Mouse (Mus musculus) embryonic facial prominence, embryonic 14.5 days (tissue): ENCODE measurements around the gene Robo3. TPM values are rescaled to one million over a fixed set of nuclear protein-coding genes. Genes with fewer than 3 reads are reported as not detected.

Experiments used
- ATAC-seq: fragments of 200-750 bp; cut with Nextera tagmentation; 2 replicates; pipeline ENCODE4 v1.8.0; 2017; ENCODE audit warnings: low read depth, moderate number of reproducible peaks, moderate TSS enrichment
- DNase-seq: peaks from one replicate; pipeline ENCODE4 v3.0.0-alpha.2; 2015; ENCODE audit warnings: low spot score
- H3K27ac ChIP-seq: fragments of 300-500 bp; sonication (generic); replicated peaks from 2 replicates; pipeline ENCODE4 v1.5.1; 2014; ENCODE audit warnings: low read depth, mild to moderate bottlenecking, low read length, moderate library complexity
- H3K27me3 ChIP-seq: fragments of 300-500 bp; sonication (generic); replicated peaks from 2 replicates; pipeline ENCODE4 v1.6.1; 2014; ENCODE audit warnings: low read length; ENCODE audit not compliant: control insufficient read depth, insufficient read depth
- H3K36me3 ChIP-seq: fragments of 300-500 bp; sonication (generic); 2 replicates; pipeline ENCODE4 v1.6.1; 2014; ENCODE audit warnings: low read length, mixed read lengths; ENCODE audit not compliant: control insufficient read depth, insufficient read depth
- H3K4me1 ChIP-seq: fragments of 300-500 bp; sonication (generic); 2 replicates; pipeline ENCODE4 v1.6.1; 2014; ENCODE audit warnings: antibody characterized with exemption, low read length; ENCODE audit not compliant: control insufficient read depth, insufficient read depth
- H3K4me2 ChIP-seq: fragments of 300-500 bp; sonication (generic); 2 replicates; pipeline ENCODE4 v1.6.1; 2014; ENCODE audit warnings: low read depth, mild to moderate bottlenecking, low read length, moderate library complexity, mixed read lengths
- H3K4me3 ChIP-seq: fragments of 300-500 bp; sonication (generic); 2 replicates; pipeline ENCODE4 v1.5.1; 2014; ENCODE audit warnings: low read depth, mild to moderate bottlenecking, low read length
- H3K9ac ChIP-seq: fragments of 300-500 bp; sonication (generic); 2 replicates; pipeline ENCODE4 v1.6.1; 2014; ENCODE audit warnings: low read depth, mild to moderate bottlenecking, low read length, moderate library complexity, mixed read lengths
- H3K9me3 ChIP-seq: fragments of 300-500 bp; sonication (generic); 2 replicates; pipeline ENCODE4 v1.6.1; 2016; ENCODE audit warnings: low read length; ENCODE audit not compliant: control insufficient read depth
- WGBS: fragments of 180-500 bp; shearing (Covaris S2); extraction: QIAGEN DNeasy Blood & Tissue Kit; methylation state at CpG from one replicate; pipeline ENCODE4 v1.1.7; 2014; 5-methylcytosine and 5-hydroxymethylcytosine counted together
- polyA plus RNA-seq: library from polyadenylated mRNA; unstranded; fragments of >200 nt; fragmentation: Nextera tagmentation; extraction: Ambion mirVana; gene quantifications from 2 replicates; pipeline ENCODE4 v1.2.1, GENCODE M21; 2014

The Robo3 gene
- polyA plus RNA-seq, result 0.08 and 0.15 TPM in 2 replicates

DNA sequence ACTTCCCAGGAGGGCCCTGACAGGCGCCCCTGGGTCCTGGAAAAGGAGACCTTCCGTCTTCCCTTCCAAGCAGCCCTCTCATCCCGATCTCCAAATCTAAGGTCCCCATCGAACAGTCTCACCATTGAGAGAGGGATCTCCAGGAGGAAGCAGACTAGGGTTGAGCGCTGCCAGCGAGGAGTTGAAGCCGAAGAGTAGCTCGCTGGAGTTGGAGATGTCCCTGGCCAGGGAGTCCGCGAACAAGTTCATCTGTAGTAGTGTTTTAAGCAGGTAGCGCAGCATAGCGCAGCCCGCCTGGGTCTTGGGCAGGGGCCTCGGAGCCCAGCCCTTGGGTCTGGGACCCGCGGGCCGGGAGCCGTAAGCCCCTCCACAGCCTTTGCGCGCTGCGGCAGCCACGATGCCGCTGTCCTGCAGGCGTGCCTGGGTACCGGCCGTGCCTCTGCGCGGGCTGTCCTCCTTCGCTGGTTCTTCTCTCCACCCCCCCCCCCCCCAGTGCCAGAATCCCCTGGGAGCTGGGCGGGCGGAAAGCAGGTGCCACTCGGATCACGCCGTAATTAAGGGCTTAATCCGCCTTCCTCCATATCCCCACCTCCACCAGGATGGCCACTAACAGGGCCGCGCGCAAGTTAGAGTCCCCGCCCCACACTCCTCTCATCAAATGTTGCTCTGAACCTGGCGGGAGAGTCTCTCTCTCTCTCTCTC is at the start of gene Robo3:
TSS of gene Robo3 (minus strand) at position 527 of the 702 bp plus-strand sequence.
- Histone ChIP-seq H3K4me1 (no peaks in the 10 kb centered on the region), H3K4me3 (peak within 1 kb of the TSS; percentile 33), H3K9me3 (peaks cover 3% of the 10 kb centered on the region; the same call in 1 of the 2 replicates), H3K9ac (0 out of 2 replicates have a peak within 1 kb of the TSS, but pooled peaks have one; percentile 14), H3K27me3 (peaks cover 77% of the 10 kb centered on the region), H3K27ac (no peak within 1 kb of the TSS), H3K4me2 (peak within 1 kb of the TSS; percentile 57), H3K36me3 (no peaks in the 10 kb centered on the region)
- ATAC-seq (peak; percentile 39; the same call in 1 of the 2 replicates), DNase-seq (no peak)
- WGBS, result 0% methylated on average over 19 of the region's 40 CpGs

DNA sequence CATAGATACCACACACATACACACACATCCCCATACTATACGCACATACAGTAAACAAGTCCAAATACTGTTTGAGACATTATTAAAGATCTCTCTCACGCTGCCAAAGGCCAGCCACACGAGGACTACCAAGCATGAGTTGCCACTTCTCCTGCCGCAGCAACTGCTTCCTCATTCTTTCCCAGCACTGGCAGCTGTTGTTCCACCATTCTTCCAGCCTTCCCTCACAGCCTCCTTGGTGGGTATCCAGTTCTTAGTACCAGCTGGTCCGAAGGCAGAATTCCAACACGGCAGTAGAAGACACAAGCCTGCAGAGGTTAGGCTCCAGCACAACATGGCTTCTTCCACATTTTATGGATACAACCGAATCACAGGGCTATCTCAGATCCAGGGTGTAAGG is 41.9 kb upstream of the Robo3 start:
- 88% methylated on average over 7 of the region's 7 CpGs for WGBS
- Histone ChIP-seq H3K27me3 (no peaks in the 10 kb centered on the region), H3K27ac (no peak overlapping the region), H3K9ac (no peak overlapping the region), H3K9me3 (no peaks in the 10 kb centered on the region), H3K36me3 (no peaks in the 10 kb centered on the region), H3K4me2 (no peak overlapping the region), H3K4me3 (no peak overlapping the region), H3K4me1 (no peaks in the 10 kb centered on the region)
- ATAC-seq (peak; percentile 30; the same call in 1 of the 2 replicates), DNase-seq (peak; percentile 23)

DNA sequence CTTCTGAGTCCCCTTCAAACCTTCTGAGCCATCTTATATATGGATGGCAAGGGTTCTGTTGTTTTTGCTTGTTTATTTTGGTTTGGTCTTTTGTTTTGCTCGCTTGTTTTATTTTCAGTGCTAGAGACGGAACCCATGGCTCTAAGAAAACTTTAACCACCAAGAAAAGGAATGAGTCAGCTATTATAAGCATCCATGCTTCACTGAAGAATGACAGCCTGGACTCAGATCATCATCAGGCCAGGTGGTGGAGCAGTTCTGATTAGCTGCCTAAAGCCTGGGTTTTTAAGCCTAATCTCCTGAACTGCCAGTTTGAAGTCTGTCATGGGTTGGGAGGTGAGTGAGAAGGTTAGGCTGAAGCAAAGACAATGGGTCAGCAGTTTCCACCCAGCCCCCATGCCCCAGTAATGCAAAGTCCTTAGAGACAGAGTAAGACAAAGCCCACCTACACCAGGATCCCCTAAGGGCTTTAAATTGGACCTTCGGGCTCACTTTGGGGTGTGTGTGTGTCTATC is 40.6 kb upstream of the Robo3 start:
- Histone ChIP-seq H3K4me1 (no peaks in the 10 kb centered on the region), H3K9me3 (no peaks in the 10 kb centered on the region), H3K9ac (no peak overlapping the region), H3K4me3 (no peak overlapping the region), H3K27me3 (no peaks in the 10 kb centered on the region), H3K4me2 (no peak overlapping the region), H3K27ac (no peak overlapping the region), H3K36me3 (no peaks in the 10 kb centered on the region)
- DNase-seq (no peak), ATAC-seq (no peak)
- 61% methylated on average over 3 of the region's 3 CpGs for WGBS

DNA sequence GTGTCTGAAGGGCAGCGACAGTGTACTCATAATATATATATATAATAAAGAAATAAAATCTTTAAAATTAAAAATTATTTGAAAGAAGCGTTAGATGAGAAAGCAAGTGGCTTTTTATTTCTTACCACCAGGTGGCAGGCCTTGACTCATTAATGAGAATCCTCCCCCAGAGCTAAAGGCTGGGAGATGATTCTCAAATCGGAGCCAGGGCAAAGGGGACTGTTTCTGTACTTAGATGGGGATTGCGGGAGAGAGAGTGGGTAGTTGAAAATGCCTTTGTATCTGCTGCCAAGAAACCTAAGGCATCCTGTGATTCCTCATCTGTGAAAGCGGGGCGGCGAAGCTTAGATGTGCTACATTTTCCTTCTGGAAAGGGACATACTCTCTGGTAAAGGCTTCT is 29.7 kb upstream of the Robo3 start:
- H3K36me3 ChIP-seq, result no peaks in the 10 kb centered on the region
- no peak overlapping the region for H3K27ac ChIP-seq
- no peak for ATAC-seq
- WGBS, result 9% methylated on average over 7 of the region's 7 CpGs
- no peak overlapping the region for H3K4me3 ChIP-seq
- H3K27me3 ChIP-seq, result peaks cover 57% of the 10 kb centered on the region
- peak; percentile 79 for DNase-seq
- H3K9me3 ChIP-seq, result no peaks in the 10 kb centered on the region
- H3K9ac ChIP-seq, result no peak overlapping the region
- H3K4me2 ChIP-seq, result no peak overlapping the region
- H3K4me1 ChIP-seq, result peaks cover 3% of the 10 kb centered on the region; the same call in 1 of the 2 replicates

DNA sequence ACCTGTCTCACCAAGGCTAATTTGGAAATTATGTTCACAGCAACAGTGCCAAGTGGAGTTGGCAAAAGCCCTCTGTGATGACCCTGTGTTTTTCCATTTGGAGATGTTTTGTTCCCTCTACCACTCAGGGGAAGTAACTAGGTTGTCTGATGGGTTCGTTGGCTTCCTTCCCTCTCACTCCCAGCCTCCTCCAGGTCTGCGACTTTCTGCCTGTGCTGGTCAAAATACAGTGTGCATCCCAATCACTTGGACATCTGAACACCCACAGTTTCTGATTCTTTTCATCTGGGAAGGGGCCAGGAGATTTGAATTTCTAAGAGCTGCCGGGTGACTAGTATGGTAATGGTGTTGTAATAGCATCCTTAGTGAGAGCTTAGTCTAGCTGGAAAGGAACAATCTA is 28.5 kb upstream of the Robo3 start:
- H3K36me3 ChIP-seq, result no peaks in the 10 kb centered on the region
- H3K9ac ChIP-seq, result no peak overlapping the region
- 8% methylated on average over 3 of the region's 3 CpGs for WGBS
- no peak overlapping the region for H3K27ac ChIP-seq
- H3K27me3 ChIP-seq, result peaks cover 69% of the 10 kb centered on the region
- no peak for ATAC-seq
- no peak overlapping the region for H3K4me2 ChIP-seq
- H3K9me3 ChIP-seq, result no peaks in the 10 kb centered on the region
- H3K4me1 ChIP-seq, result peaks cover 3% of the 10 kb centered on the region; the same call in 1 of the 2 replicates
- H3K4me3 ChIP-seq, result no peak overlapping the region
- no peak for DNase-seq

DNA sequence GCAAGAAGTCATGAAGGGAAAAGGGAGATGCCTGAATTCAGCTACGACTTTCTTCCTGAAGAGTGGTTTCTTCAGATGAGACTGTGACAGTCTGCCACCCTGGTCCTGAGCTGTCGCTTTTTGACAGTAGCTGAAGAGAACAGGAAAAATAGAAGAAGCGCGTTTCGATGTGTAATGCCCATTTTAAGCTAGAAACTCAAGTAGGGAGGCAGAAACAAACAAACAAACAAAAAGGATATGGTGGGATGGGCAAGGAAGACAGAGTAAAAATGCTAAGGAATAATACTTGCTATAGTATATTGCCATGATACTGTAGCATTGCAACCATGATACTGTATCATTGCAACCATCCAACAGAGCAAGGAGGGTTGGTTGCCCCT is 27.9 kb upstream of the Robo3 start:
- H3K4me3 ChIP-seq, result peak overlapping the region; percentile 52
- no peak overlapping the region for H3K27ac ChIP-seq
- H3K9ac ChIP-seq, result peak overlapping the region; percentile 54; the same call in 1 of the 2 replicates
- H3K9me3 ChIP-seq, result no peaks in the 10 kb centered on the region
- 8% methylated on average over 5 of the region's 5 CpGs for WGBS
- DNase-seq (no peak), ATAC-seq (no peak)
- no peaks in the 10 kb centered on the region for H3K36me3 ChIP-seq
- H3K4me2 ChIP-seq, result peak overlapping the region; percentile 98
- H3K27me3 ChIP-seq, result peaks cover 75% of the 10 kb centered on the region
- peaks cover 3% of the 10 kb centered on the region; the same call in 1 of the 2 replicates for H3K4me1 ChIP-seq

DNA sequence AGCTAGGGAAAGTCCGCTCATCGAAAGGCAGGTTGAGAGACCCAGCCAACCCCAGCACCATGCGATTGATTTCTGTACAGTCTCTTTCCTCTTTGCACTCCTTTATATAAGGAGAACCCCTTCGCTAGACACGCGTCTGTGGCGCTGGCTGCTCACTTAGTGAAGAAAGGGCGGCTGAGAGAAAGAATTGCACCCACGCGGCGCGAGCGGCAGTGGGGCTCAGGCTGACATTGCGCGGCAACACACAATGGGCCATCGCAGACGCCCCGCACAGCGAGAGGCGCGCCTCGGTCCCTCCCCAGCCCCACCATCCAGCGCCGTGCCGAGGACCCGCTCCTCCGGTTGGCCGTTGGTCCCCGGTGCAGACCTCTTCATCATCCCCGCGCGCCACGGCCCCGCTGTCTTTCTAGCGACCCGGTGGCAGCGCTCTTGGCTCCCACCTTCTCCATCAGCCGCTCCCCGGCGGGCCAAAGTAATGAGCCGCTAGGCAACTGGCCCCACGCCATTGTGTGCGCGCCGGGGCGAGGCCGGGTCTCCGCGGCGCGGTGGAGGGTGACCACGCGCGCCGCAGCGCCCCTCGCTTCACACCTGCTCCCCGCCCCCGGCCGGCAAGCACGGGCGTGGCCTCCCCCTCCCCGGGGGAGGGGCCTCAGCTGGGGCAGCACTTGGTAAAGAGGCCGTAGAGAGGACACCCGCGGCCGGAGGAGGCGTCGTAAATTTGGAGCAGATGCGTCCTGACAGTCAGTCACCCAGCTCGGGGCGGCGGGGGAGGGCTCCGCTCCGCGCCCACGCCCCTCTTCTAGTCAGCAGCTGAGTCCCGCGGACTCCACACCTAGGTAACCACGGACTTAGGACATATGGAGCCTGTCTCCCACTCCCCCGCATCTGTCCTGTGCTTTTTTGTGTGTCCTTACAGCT is 27.3 kb upstream of the Robo3 start:
- 0% methylated on average over 25 of the region's 81 CpGs for WGBS
- ATAC-seq, result peak; percentile 30; the same call in 1 of the 2 replicates

DNA sequence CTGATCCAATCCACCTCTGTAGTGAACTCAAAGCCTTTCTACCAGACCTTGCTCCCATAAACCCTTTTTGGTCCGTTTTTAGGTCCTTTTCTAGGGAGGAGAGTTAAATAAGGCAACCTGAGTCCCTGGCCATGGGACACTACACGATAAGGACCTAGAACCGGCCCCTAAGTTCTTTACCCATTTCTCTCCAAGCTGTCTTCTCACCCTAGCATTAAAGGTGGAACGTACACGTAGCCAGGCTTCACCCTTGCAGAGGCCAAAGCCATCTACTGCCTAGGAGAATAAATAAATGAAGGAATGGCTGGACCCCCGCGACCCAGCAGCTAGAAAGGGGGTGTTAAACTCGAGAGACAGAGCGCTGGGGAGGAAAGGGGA is 26.6 kb upstream of the Robo3 start:
- H3K27ac ChIP-seq, result no peak overlapping the region
- no peaks in the 10 kb centered on the region for H3K36me3 ChIP-seq
- peak overlapping the region; percentile 52 for H3K4me3 ChIP-seq
- H3K4me1 ChIP-seq, result peaks cover 3% of the 10 kb centered on the region; the same call in 1 of the 2 replicates
- H3K27me3 ChIP-seq, result peaks cover 88% of the 10 kb centered on the region
- H3K9ac ChIP-seq, result no peak overlapping the region
- ATAC-seq (no peak), DNase-seq (no peak)
- H3K4me2 ChIP-seq, result peak overlapping the region; percentile 98
- H3K9me3 ChIP-seq, result no peaks in the 10 kb centered on the region
- under 1% methylated on average over 9 of the region's 9 CpGs for WGBS

More for the DNA sequence above, 27.3 kb upstream of the Robo3 start:
- Histone ChIP-seq H3K9me3 (no peaks in the 10 kb centered on the region), H3K4me3 (peak overlapping the region; percentile 52), H3K9ac (peak overlapping the region; percentile 54), H3K27ac (no peak overlapping the region), H3K36me3 (no peaks in the 10 kb centered on the region), H3K4me1 (peaks cover 3% of the 10 kb centered on the region; the same call in 1 of the 2 replicates), H3K4me2 (peak overlapping the region; percentile 98), H3K27me3 (peaks cover 82% of the 10 kb centered on the region)
- no peak for DNase-seq
